Mouse (Mus musculus) cerebellum, postnatal 10 days (tissue): Measurements from ENCODE around the gene Cog6.
"Not testable (repeated sequence)": the region's sequence is repeated elsewhere in the genome, so short reads cannot be mapped to it uniquely, and the experiment has no call there.

Source experiments
- DNase-seq, 2 experiments: peaks; one replicate each; pipeline ENCODE4 v3.0.0; 2021; ENCODE audit warnings: mixed read lengths in 2 of 2

Gene Cog6

DNA sequence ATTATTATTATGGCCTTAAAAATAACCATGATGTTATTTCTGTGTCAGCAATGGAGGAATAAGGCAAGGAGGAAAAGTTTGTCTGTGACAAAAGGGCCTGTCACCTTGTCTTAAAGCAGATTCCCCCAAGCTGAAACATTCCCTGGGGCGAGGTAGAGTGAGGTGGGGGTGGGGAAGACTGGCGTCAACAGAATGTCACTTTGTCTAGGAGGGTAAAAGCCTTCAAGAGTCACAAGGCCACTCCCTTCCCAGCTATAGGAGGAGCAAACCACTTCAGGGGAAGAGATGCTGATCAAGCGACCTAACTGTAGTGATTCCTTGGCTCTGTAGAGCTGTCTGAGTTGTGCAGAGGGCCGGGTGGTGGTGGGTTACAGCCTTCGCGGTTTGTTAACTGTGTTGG is 14.5 kb upstream of the Cog6 start:
- DNase-seq = no peak

DNA sequence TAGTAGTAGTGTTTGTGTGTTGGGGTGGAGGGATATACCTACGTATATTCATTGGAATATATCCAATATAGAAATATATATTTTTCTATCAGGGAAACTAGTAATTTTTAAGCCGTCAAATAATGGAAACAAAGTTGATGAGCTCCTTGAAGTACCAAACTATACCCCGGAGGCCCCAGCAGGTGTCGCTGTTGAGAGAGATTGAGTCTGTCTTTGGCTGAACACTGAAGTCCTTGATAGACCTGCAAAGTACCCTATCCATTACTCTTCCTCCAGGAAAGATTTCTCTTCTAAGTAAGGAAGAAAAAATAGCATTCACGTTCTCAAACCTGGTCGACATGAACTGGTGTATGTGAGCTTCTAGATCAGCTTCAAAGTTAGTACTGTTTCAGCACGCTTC is 12.0 kb upstream of the Cog6 start:
- DNase-seq = peak; percentile 87 to 91

DNA sequence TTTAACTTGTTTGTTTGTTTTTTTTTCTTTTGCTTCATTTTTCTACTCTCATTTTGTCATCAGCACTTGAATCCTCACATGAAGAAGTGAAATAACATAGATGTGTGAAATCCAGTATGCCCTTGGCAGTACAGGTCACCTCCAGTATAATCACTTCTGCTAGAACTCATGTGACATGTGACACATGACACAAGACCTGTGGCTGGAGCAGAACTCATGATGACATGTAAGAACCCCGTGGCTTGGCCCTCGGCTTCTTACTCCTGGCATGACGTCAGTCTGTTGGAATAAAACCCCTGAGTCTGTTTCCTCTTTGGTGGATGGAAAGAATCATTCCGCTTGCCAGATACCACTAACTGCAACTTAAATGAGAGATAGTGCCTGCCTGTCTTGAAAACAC is 10.3 kb upstream of the Cog6 start:
- no peak for DNase-seq

DNA sequence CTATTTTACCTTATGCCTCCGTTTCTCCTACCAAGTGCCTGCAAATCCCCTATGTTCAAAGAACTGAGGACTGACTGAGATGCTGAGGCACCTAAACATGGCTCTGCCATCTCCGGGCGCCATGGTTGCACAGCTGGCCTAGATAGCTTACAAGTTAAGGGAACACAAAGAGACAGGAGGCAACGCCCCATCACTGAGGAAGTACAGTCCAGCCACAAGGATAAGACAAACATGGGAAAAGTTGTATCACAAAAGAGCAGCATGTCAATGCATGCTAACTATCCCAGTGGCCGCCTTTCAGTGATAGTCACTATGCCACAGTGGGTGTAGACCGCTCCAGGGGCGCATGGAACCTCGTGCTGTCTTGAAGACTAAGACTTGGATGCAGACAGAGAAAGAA is 9.6 kb downstream of the Cog6 start:
- DNase-seq = no peak

DNA sequence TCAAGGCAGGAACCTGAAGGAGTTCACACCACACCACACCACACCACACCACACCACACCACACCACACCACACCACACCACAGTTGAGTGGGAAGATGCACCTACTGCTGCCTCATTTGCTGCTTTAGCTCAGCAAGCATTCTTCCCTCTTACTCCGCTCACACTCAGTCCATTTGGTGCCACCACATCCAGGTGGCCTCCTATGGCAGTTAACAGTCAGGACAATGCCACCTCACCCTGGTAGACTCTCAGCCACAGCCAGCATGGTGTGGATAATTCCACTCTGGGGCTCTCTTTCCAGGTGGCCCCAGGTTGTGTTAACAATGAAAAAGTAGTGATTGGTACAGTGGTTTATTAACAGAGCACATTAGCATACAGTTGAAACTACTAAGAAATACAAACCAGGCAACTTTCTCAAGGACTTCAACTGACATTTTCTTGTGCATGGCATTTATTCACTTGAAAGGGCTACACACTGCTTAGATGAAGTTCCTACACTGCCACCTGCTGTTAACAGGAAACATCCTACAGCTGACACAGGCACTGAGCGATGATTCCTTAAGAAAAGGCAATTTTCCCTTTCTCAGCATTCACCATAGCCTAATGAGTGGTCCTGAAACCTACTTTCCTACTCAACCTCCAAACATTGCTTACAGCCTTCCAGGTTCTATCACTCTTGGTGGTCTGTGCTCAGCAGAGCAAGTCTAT is 12.5 kb downstream of the Cog6 start:
- peak; percentile 16 to 29 for DNase-seq

DNA sequence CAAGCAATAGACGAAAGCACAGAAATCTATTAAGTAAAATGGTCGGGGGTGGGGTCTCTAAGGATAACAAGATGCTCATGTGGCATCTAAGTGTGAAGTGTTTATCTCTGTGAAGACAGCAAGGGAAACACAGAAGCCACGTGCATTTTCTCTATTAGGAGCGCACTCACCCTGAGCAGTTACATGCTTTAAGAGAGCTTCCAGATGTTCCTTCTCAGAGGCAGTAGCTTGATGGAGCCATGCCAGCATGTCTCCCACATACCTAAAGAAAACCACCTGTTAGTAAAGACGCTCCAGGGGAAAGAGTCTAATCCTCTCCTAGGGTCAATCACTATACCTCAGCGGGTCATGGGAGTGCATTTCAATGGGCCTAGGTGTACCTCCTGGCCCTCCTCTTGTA is 15.0 kb downstream of the Cog6 start:
- no peak for DNase-seq

DNA sequence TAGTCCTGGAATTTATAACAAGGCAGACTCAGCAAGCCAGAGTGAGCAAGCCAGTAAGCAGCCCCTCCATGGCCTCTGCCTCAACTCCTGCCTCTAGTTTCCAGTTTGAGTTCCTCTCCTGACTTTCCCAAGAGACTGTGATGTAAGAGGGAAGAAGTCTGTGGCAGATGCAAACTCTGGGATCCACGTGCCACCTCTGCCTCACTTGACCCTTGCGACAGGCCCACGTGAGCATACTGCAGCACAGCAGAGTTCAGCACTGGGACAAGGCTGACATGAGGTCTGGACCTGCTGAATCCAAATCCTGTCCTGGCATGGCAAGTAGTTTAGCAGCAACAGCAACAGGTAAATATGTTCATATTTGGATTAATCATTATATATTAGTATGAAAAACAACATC is 17.0 kb downstream of the Cog6 start:
- no peak for DNase-seq

DNA sequence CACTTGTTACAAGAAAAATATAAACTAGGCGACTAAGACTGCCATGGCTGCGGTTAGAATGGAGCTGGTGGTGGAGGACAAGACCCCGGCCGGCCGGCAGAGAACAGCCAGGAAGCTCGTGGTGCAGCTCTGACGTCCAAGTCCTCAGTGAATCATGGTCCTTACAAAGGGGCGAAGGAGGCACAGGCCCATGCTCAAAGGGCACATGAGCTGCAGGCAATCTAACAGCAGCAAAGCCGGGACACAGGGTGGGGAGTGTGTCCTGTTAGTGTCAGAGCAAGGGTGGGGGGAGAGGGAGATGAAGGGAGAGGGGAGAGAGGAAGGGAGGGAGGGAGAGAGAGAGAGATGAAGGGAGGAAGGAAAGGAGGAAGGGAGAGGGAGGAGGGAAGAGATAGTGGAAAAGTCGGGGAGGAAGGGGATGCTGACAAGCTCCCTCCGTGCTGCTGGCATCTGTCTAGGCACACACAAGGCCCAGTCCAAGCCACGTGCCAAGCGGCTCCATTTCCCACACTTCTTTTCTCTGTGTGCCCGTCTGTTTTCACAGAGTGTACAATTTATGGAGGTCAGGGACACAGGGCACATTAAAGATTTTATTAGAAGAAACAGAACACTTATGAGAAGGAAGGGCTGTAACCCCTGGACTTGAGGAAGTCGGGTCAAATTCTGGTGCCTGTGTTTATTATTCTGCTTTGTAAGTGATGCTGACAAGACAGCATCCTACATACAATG is 17.9 kb downstream of the Cog6 start:
- DNase-seq = no peak

DNA sequence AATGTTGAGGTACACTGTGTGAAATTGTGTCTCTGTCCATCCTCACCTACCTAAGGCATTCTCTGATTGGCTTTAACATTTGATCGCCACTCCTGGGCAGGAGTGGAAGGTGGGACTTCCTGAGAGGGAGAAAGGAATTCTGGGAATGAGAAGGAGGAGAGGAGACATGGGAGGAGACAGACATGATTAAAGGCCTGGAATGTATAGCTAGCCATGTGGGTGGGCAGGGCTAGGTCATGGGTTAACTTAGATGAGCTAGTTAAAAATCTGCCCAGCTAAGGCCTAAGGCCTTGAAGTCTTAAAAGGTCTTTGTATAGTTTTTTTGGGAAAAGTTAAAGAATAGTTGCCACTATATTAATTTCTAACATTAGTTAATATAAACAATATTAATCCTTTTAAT is 19.7 kb downstream of the Cog6 start:
- no peak for DNase-seq

DNA sequence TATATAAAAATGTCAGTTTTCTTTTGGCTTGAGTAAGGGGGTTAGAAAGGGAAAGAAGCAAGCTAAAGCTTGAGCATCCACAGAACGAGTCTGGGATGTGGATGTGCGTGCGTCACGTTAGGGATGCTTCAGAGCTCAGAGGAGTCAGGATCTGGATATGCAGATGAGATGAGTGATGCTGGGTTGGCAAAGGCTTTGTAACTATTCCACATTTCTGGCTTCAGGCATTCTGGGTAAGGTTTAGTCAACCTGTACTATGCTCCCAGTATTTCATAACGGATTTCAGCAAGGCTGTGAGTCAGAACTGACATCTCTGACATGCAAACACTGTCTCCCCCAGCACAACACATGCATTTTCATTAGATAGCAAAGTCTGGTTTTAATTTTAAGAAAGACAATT is 20.4 kb downstream of the Cog6 start:
- no peak for DNase-seq

DNA sequence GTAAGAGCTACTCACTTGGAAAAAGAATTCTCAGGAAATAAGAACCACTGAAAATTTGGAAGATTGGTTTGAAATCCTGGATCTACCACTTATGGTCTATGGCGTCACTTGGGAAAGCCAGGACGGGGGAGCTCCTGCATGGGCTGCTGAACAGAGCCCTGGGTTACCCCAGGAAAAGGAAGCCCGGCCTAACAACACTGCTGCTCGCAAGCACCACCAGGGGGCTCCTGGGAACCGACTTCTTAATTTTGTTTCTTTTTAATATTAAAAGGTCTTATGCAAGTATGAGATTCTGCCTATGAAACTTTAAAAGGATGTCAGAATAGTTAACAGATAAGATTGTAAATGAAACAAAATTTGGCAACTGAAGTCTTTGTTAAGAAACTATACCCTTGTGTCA is 22.4 kb downstream of the Cog6 start:
- peak; percentile 25 for DNase-seq

DNA sequence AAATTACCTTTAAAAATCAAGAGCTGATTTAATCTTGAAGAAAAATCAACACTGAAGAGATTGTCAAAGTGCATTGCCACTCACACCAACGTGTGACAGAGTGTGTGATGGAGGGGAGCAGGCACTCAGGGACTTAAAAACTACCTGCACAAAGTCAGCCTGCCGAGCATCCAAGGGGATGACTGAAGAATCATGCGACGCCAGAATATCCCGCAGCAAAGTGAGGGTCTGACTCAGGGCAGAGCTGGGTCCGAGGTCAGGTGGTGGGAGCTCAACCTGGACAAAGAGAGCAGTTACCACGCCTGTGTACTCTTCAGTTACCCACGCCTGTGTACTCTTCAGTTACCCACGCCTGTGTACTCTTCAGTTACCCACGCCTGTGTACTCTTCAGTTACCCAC is 23.7 kb downstream of the Cog6 start:
- DNase-seq = no peak

DNA sequence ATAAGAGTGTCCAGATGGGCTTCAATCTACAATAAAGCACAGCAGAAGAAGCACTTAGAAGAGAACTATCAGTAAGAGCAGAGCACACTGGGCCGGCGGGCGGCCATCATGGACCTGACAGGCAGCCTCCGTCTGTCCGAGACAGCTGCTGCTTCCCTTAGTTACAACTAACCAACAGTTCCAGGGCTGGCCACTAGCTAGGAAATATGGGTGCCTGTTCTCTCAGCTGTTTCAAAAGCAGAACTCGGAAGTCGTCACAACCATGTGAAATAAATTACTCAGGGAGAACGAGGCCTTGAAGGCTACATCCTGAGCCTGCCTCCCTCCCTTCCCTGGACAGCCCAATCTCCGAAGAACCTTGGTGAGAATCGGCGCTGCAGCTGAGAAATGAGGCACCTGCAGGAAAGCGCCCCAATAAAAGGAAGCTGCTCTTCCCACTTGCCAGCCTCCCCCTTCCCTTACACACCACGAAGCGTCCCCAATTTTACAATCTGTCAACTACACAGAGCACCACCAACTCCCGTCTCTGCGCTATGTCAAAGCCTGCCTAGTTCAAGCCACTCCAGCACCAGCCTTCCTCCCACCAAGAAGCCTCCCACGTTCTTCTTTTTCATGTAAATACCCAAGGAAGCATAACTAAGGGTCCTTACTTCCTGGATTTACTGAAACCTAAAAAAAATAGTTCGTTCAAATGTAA is 26.8 kb downstream of the Cog6 start:
- DNase-seq = no peak

DNA sequence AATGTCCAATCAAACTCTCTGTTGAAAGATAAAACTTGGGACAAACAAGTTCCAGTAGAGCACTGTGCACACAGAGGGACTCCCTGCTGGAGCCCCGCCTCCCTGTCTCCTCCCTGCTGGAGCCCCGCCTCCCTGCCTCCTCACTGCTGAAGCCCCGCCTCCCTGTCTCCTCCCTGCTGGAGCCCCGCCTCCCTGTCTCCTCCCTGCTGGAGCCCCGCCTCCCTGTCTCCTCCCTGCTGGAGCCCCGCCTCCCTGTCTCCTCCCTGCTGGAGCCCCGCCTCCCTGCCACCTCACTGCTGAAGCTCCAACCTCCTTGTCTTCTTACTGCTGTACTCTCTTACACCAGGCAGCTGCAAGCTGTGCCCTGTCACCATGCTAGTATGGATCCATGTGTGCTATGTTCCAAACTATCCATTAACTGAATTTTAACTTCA is 31.5 kb downstream of the Cog6 start:
- not testable (repeated sequence) for DNase-seq

DNA sequence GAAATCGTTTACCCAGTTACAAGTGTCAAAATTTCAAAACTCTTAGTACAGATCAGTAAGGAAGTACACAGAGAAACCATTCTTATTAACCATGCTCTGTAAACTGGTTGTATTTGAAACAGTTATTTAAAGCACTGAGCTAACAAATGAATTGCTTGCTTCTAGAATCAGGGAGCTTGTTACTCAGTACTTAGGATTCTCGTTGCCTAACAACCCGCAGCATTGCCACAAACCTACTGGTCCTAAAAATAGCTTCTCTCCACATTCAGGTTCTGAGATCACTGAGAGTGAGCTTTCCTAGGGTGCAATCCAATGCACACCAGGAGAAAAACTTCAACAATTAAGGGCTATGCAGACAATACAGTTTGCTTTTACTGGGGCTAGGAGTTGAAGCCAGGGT is 33.3 kb downstream of the Cog6 start:
- no peak for DNase-seq

DNA sequence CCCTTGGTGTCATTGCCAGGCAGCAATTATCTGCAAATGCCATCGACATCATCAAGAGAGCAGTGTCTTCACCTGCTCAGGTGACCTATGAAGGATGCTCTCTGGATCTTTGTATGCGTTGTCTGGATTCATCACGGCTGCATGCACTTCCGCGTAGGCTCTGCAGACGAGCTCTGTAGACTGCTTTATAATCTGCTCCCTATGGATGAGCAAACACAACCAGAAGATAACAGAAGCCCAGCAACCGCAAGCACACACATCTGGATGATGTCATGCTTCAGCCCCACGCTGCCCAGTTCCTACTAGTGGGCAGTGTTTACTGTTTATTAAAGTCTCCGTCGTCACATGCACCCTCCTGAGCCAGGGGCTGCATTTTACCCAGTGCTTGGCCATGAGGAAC is 34.0 kb downstream of the Cog6 start:
- no peak for DNase-seq

DNA sequence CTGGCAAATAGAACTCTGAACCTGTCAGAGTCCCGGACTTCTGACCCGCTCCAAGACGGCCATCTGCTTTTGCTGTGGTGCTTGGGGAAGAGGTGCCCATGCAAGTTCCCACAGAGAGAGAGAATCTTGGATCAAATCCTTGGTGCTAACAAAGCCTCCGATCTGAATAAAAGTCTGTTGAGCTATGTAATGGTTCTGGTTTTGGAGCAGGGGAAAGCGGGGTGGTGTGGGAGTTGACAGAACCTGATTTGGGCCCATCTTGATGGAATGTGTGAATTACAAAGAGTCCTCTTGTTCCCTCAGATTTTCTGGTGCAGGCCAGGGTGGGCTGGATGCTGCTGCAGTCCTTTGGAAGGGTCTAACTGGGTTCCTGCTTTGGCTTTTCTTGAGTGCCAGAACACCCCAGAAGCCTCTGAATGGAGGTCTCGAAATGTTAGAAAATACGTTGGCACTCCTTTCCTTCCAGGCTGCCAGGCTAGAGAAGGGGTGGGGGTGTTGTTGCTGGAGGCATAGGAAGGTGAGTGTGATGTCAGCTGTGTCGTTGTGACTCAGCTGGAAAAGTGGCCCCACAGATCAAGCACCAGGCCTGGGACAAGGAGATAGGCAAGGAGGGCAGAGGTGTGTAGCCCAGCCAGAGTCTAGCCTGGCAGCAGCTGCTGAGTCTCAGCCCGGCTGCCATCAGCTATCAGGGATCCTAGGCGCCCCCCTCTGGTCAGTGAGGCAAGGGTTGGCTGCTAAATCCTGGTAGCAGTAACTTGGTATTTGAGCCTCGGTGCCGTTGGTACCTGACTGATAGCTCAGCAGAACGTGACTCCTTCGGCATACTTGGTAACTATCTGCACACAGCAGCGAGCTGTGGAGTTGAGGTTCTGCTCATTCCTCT is 42.1 kb downstream of the Cog6 start:
- DNase-seq = peak; percentile 93 to 95

DNA sequence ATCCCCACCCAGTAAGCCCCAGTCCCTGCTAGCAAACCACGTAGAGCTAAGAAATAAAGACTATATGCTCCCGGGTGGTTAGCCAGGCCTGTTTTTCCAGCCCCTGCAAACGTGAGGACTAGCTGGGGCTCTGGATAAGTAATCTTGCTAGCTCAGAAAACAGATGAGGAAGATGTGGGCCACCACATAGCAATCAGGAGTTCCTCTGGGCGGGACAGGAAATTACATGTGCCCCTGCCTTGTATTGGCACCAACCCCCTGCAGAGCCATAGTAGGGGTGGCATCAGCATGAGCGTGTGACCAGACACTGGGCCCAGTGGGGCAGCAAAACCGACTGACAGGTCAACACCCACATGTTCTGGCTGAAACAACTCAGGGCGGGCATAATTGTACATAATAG is 44.1 kb downstream of the Cog6 start:
- no peak for DNase-seq

DNA sequence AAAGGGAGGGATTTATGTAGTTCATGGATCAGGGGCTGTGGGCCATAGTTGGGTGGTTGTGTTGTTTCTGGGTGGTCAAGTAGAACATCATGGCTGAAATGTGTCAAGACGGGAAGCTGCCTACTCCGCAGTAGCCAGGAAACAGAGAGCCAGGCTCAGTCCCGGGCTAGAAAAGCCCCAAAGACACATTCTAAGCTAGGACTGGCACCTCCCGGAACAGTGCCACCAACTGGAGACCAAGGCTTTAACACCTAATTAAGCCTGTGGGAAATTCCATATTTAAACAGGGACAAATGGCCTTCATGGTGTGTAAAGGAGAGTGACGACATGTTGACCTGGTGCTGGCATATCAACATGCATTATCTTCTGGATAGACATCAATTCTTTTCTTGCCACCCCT is 50.0 kb downstream of the Cog6 start:
- no peak for DNase-seq

DNA sequence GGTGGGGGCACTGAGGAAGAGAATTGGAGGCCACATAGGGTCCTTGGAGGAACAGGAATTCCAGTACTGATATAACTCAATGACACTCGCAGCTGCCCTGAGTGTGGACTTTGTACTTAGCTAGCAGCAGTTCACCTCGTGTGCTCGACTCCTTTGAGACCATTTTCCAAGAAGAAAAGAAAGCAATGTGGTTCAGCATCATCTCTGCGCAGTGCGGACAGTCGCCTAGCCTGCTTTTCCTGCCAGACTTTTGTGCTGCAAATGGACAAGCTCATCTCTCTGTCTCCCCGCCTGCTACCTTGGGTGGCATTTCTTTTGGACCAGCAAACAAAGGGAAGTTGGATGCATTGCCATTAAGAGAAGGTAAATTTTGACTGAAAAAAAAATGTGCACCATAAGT is 52.8 kb downstream of the Cog6 start:
- no peak for DNase-seq

DNA sequence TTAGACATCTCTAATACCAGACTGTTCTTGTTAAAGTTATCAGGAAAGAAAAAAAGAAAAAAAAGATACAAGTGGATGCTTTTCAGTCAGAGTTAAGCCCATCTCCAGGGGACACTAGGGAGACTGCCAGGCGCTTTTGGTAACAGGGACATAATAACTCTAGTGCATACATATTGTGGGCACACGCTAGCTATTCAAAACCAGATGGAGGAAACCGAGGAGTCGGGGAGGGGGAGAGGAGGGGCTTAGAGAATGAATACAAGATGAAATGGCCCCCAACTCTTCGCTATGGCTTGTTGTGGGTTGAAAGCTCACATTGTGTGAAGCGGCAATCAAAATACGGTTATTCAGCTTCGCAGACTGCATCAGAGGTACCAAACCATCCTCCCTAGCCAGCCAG is 53.6 kb downstream of the Cog6 start:
- DNase-seq = no peak

DNA sequence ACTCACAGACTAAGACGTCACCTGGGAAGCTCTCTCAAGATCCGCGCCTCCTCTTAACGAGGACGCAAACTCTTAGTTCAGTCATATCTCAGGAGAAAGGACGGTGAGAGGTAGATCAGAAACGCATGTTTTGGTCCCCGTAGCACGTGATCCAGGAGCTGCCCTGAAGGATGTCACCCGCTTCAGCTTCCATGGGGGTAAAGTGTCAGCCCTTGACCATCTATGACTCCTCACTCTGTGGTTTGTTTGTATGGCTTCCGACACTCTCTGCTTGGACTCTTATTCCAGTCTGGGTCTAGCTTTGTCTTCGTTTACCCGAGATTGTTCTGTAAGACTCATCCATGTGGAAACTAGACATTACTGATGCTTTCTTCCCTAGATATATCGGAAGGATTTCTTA is 54.6 kb downstream of the Cog6 start:
- DNase-seq = no peak

DNA sequence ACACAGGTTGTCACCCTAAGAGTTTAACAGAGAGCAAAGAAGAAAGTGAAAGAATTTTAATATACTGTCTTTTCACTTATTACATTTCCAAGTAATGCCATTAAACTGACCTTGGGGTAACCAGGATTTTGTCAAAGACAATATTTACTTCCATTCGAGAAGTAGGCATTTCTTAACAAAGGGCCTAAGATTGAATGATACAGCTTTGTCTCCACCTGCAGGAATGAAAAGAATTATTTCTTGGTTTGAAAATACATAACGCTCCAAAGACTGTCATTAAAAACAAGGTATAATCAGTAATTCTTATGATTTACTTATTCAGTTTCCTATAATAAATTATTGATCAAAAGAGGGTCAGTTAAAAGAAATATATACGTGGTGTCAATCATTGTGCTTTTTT is 55.4 kb downstream of the Cog6 start:
- no peak for DNase-seq
